Mouse (Mus musculus) forebrain, embryonic 11.5 days (tissue): ENCODE data around the gene Nhlrc1. TPM values are rescaled to one million over a fixed set of nuclear protein-coding genes. Genes with fewer than 3 reads are reported as not detected.

ENCODE experiments used
- ATAC-seq: fragments of 200-750 bp; cut with Nextera tagmentation; replicated peaks from 2 replicates; pipeline ENCODE4 v1.8.0; 2017; ENCODE audit warnings: moderate TSS enrichment; ENCODE audit not compliant: low FRiP score
- DNase-seq: peaks from one replicate; pipeline ENCODE4 v3.0.0-alpha.2; 2017; ENCODE audit warnings: low spot score
- H3K27ac ChIP-seq: fragments of 300-500 bp; sonication (generic); 2 replicates; pipeline ENCODE4 v1.5.1; 2014; ENCODE audit warnings: low read depth, low read length
- H3K27me3 ChIP-seq: fragments of 300-500 bp; sonication (generic); 2 replicates; pipeline ENCODE4 v1.6.1; 2014; ENCODE audit warnings: mild to moderate bottlenecking, low read length, mixed read lengths; ENCODE audit not compliant: control insufficient read depth, insufficient read depth
- H3K36me3 ChIP-seq: fragments of 300-500 bp; sonication (generic); 2 replicates; pipeline ENCODE4 v1.6.1; 2014; ENCODE audit warnings: mild to moderate bottlenecking, low read length, moderate library complexity, mixed read lengths; ENCODE audit not compliant: control insufficient read depth, insufficient read depth
- H3K4me1 ChIP-seq: fragments of 300-500 bp; sonication (generic); replicated peaks from 2 replicates; pipeline ENCODE4 v1.6.1; 2014; ENCODE audit warnings: low read length, mixed read lengths; ENCODE audit not compliant: control insufficient read depth, insufficient read depth
- H3K4me2 ChIP-seq: fragments of 300-500 bp; sonication (generic); 2 replicates; pipeline ENCODE4 v1.6.1; 2014; ENCODE audit warnings: low read depth, mild to moderate bottlenecking, low read length, moderate library complexity, mixed read lengths; ENCODE audit not compliant: severe bottlenecking
- H3K4me3 ChIP-seq: fragments of 300-500 bp; sonication (generic); 2 replicates; pipeline ENCODE4 v1.5.1; 2014; ENCODE audit warnings: low read depth, low read length
- H3K9ac ChIP-seq: fragments of 300-500 bp; sonication (generic); 2 replicates; pipeline ENCODE4 v1.6.1; 2014; ENCODE audit warnings: low read length
- H3K9me3 ChIP-seq: fragments of 300-500 bp; sonication (generic); 2 replicates; pipeline ENCODE4 v1.6.1; 2016; ENCODE audit warnings: low read length, mixed read lengths; ENCODE audit not compliant: control insufficient read depth
- WGBS: fragments of 180-500 bp; shearing (Covaris S2); extraction: QIAGEN DNeasy Blood & Tissue Kit; methylation state at CpG from one replicate; pipeline ENCODE4 v1.1.7; 2014; 5-methylcytosine and 5-hydroxymethylcytosine counted together
- polyA plus RNA-seq: library from polyadenylated mRNA; unstranded; fragments of >200 nt; fragmentation: Nextera tagmentation; extraction: Ambion mirVana; gene quantifications from 2 replicates; pipeline ENCODE4 v1.2.1, GENCODE M21; 2014

Gene Nhlrc1
- polyA plus RNA-seq, result 5.3 and 6.9 TPM in 2 replicates

DNA sequence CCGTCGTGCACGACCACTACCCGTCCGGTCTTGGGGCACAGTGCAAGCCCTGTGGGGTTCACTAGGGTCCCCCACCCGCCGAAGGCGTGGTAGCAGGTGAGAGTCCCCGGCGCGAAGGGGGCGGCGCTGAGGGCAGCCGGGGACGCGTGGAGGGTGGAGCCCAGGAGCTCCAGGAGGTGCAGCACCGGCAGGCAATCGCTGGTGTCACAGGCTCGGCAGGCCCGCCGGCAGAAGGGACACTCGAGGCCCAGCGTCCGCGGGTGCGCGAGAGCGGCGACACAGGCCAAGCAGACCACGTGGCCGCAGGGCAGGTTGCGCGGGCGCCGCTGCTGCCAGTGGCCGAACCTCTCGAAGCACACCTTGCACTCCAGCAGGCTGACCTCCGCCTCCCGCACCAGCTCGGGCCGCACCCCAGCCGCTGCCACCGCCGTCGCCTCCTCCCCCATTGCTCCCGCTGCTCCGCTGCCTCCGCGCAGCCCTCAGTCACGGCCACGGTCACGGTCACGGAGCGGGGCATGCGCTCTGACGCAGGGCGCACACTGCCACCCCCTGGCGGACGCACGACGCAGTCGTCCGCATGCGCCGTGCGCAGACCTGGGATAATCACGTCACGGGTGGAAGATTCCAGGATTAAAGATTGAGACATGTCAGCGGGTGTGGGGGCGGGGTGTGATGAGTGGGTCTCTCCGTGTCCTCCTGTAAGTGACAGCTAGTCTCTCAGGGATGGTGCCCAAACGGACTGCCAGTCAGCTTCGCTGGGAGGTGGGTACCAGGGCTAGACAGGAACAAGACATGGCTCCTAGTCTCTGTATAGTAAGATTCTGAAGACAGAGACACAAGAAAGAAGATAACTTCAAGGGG lies at the start of gene Nhlrc1:
TSS of gene Nhlrc1 (minus strand) at position 517 of the 861 bp plus-strand sequence.
- H3K9me3 ChIP-seq, result peaks cover 6% of the 10 kb centered on the region; the same call in 1 of the 2 replicates
- peak within 1 kb of the TSS; percentile 89 for H3K4me2 ChIP-seq
- peaks cover 7% of the 10 kb centered on the region for H3K27me3 ChIP-seq
- peak within 1 kb of the TSS; percentile 62 for H3K9ac ChIP-seq
- H3K4me1 ChIP-seq, result peaks cover 4% of the 10 kb centered on the region; the same call in 1 of the 2 replicates
- ATAC-seq (peak; percentile 87), DNase-seq (peak; percentile 84)
- no peaks in the 10 kb centered on the region for H3K36me3 ChIP-seq
- H3K27ac ChIP-seq, result no peak within 1 kb of the TSS
- 5% methylated on average over 69 of the region's 73 CpGs for WGBS
- H3K4me3 ChIP-seq, result peak within 1 kb of the TSS; percentile 52

- H3K4me3 ChIP-seq, result no peak overlapping the region
- DNase-seq, result peak; percentile 45
These were observed 49.5 kb upstream of the Nhlrc1 start for GRCm38 (mm10) chr13:47063985-47064760.

GRCm38 (mm10) chr13:47062756-47063155 lies 48.1 kb upstream of the Nhlrc1 start:
- Histone ChIP-seq H3K27me3 (no peaks in the 10 kb centered on the region), H3K27ac (no peak overlapping the region), H3K9me3 (no peaks in the 10 kb centered on the region), H3K4me2 (no peak overlapping the region), H3K9ac (no peak overlapping the region), H3K36me3 (no peaks in the 10 kb centered on the region; the same call in 1 of the 2 replicates), H3K4me3 (no peak overlapping the region), H3K4me1 (no peaks in the 10 kb centered on the region)
- peak; percentile 8 for DNase-seq
- WGBS, result 96% methylated on average over 17 of the region's 17 CpGs
- no peak for ATAC-seq

More at GRCm38 (mm10) chr13:47063985-47064760, 49.5 kb upstream of the Nhlrc1 start:
- 90% methylated on average over 15 of the region's 15 CpGs for WGBS
- H3K27ac ChIP-seq, result no peak overlapping the region
- no peak overlapping the region for H3K4me2 ChIP-seq
- no peaks in the 10 kb centered on the region for H3K27me3 ChIP-seq
- no peaks in the 10 kb centered on the region for H3K9me3 ChIP-seq
- no peaks in the 10 kb centered on the region for H3K4me1 ChIP-seq
- no peaks in the 10 kb centered on the region; the same call in 1 of the 2 replicates for H3K36me3 ChIP-seq
- H3K9ac ChIP-seq, result no peak overlapping the region
- no peak for ATAC-seq

DNA sequence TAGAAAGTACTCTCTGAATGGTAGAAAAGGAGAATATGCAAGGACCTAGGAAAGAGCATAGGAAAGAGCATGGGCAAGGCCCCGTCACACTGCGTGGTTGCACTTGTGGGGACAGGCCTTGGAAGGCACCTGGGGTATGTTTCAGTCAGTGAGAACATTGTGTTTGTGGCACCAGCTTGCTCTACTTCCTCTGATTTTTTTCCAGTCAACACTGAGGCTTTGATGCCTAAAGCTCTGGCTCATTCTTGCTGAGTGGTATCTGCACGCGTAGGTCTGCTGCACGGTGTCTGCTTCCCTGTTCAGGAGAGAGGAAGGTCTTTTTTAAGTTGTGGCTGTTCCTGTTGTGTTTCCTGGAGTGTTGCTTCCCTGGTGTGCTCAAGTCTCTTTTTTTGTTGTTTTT lies 42.1 kb upstream of the Nhlrc1 start:
- ATAC-seq (no peak), DNase-seq (no peak)
- Histone ChIP-seq H3K36me3 (no peaks in the 10 kb centered on the region; the same call in 1 of the 2 replicates), H3K9ac (no peak overlapping the region), H3K9me3 (no peaks in the 10 kb centered on the region), H3K4me1 (0 out of 2 replicates have a peak, but pooled peaks cover 4% of the 10 kb centered on the region), H3K4me2 (no peak overlapping the region), H3K27ac (no peak overlapping the region), H3K27me3 (no peaks in the 10 kb centered on the region), H3K4me3 (no peak overlapping the region)
- 94% methylated on average over 5 of the region's 5 CpGs for WGBS

DNA sequence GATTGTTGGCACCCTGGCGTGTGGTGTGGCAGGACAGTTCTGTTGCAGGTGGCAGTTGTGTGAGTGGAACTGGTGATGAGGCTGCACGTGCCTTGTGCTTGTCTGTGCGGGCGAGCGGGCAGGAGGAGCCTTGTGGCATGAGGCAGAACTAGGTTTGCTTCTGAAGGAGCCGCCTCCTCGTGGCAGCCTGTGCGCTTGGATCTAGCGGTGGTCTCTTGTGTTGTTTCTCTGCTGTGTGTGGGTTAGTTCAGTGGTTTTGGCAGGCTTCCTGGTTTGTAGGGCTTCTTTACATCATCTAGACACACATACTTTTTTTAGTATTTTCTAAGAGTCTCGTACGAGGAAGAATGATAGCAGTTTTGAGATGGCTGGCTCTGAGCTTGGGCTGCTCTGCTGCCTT lies 41.5 kb upstream of the Nhlrc1 start:
- H3K27ac ChIP-seq, result no peak overlapping the region
- DNase-seq, result no peak
- no peaks in the 10 kb centered on the region; the same call in 1 of the 2 replicates for H3K36me3 ChIP-seq
- H3K4me1 ChIP-seq, result 0 out of 2 replicates have a peak, but pooled peaks cover 4% of the 10 kb centered on the region
- no peak overlapping the region for H3K4me3 ChIP-seq
- H3K4me2 ChIP-seq, result no peak overlapping the region
- no peak for ATAC-seq
- WGBS, result 92% methylated on average over 11 of the region's 11 CpGs
- H3K9me3 ChIP-seq, result no peaks in the 10 kb centered on the region
- H3K9ac ChIP-seq, result no peak overlapping the region
- no peaks in the 10 kb centered on the region for H3K27me3 ChIP-seq

GRCm38 (mm10) chr13:47053971-47054370 lies 39.3 kb upstream of the Nhlrc1 start:
- Histone ChIP-seq H3K27me3 (no peaks in the 10 kb centered on the region), H3K9me3 (no peaks in the 10 kb centered on the region), H3K36me3 (peaks cover 2% of the 10 kb centered on the region; the same call in 1 of the 2 replicates), H3K4me2 (no peak overlapping the region), H3K4me1 (0 out of 2 replicates have a peak, but pooled peaks cover 4% of the 10 kb centered on the region), H3K27ac (no peak overlapping the region), H3K9ac (no peak overlapping the region), H3K4me3 (no peak overlapping the region)
- ATAC-seq, result peak; percentile 66
- WGBS, result 41% methylated on average over 10 of the region's 10 CpGs
- DNase-seq, result no peak

GRCm38 (mm10) chr13:47050009-47050408 lies 35.4 kb upstream of the Nhlrc1 start:
- no peak overlapping the region for H3K4me3 ChIP-seq
- WGBS, result 84% methylated on average over 4 of the region's 4 CpGs
- ATAC-seq, result no peak
- H3K4me1 ChIP-seq, result 0 out of 2 replicates have a peak, but pooled peaks cover 4% of the 10 kb centered on the region
- peaks cover 6% of the 10 kb centered on the region; the same call in 1 of the 2 replicates for H3K36me3 ChIP-seq
- H3K9ac ChIP-seq, result no peak overlapping the region
- no peaks in the 10 kb centered on the region for H3K9me3 ChIP-seq
- H3K27ac ChIP-seq, result no peak overlapping the region
- DNase-seq, result no peak
- no peaks in the 10 kb centered on the region for H3K27me3 ChIP-seq
- no peak overlapping the region for H3K4me2 ChIP-seq

DNA sequence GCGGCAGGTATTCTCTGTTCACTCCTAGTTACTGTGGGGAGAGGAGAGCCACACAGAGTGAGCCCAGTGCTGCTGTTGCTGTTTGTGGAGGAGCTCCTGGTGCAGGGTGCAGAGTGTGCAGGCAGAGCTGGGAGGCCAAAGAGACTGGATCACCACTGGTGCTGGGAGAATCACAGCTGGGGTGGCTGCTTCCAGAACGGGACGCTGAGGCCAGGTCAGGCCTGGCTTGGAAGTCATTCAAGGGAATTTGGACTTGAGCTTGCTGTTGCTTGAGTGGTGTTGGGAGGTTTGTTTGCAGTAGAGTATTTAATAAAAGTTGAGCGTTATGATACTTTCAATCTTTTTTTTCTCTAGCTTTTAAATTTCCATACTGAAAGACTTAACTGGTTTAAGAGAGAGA lies 33.3 kb upstream of the Nhlrc1 start:
- H3K27ac ChIP-seq, result no peak overlapping the region
- no peaks in the 10 kb centered on the region; the same call in 1 of the 2 replicates for H3K4me1 ChIP-seq
- DNase-seq (peak; percentile 37), ATAC-seq (no peak)
- no peaks in the 10 kb centered on the region for H3K27me3 ChIP-seq
- H3K9ac ChIP-seq, result no peak overlapping the region
- peaks cover 6% of the 10 kb centered on the region; the same call in 1 of the 2 replicates for H3K36me3 ChIP-seq
- H3K4me2 ChIP-seq, result no peak overlapping the region
- 88% methylated on average over 4 of the region's 4 CpGs for WGBS
- H3K4me3 ChIP-seq, result no peak overlapping the region
- H3K9me3 ChIP-seq, result no peaks in the 10 kb centered on the region
